Mouse (Mus musculus): ENCODE data around the gene Hjurp.

DNA sequence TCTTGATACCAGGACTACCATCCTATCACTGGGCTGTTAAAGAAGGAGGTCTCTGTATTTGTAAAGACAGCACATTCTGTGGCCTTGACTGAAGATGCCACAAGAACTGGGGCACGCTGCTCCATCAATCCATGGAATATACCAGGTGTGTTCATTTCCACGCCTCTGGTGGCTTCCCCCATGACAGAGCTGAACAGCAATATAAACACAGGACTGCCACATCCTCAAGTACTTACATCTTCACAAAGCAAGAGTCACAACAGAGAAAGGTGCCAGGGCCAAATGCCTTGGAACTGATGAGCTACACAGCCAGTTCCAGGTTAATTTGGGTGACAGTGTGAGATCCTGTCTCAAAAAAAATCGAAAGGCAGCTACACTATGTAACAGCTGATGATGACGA is 3.6 kb downstream of the Hjurp start:
- no peak for TF ChIP-seq POLR2A (IDR thresholded peaks at IDR 0.05; ENCODE audit: control insufficient read depth in 1 of 2, insufficient read depth in 1 of 2, low read depth in 1 of 2, low read length in 2 of 2, poor library complexity in 1 of 2)
- no peak for TF ChIP-seq ETS1 (IDR thresholded peaks at IDR 0.05; ENCODE audit: low read depth, low read length)
- TF ChIP-seq CTCF (IDR thresholded peaks at IDR 0.05 in 2 of 3, conservative IDR thresholded peaks at IDR 0.05 in 1 of 3; ENCODE audit: control insufficient read depth in 1 of 3, insufficient read depth in 1 of 3, low read depth in 2 of 3, low read length in 3 of 3, poor library complexity in 1 of 3, severe bottlenecking in 1 of 3), result no peak
- TF ChIP-seq ZMIZ1 (IDR thresholded peaks at IDR 0.05; ENCODE audit: low read depth, low read length), result no peak
- no peak for TF ChIP-seq NRF1 (IDR thresholded peaks at IDR 0.05; ENCODE audit: insufficient read depth, low read depth, low read length, poor library complexity, severe bottlenecking)
- TF ChIP-seq EP300 (IDR thresholded peaks at IDR 0.05; ENCODE audit: low read depth in 1 of 2, low read length in 2 of 2), result no peak
